Mouse (Mus musculus): ENCODE measurements at regions not wholly inside any gene's neighbourhood (a gene's known extent, or its start where the extent isn't known, plus 50 kb on each side); places are given as distances from the start of the nearest gene placed in this dataset.
"Not testable (repeated sequence)": the region's sequence is repeated elsewhere in the genome, so short reads cannot be mapped to it uniquely, and the experiment has no call there.

- TF ChIP-seq MAX (IDR thresholded peaks at IDR 0.05; ENCODE audit: low read depth); POLR2A (IDR thresholded peaks at IDR 0.05; ENCODE audit: insufficient read length, low read depth); MYOD1 (IDR thresholded peaks at IDR 0.05; ENCODE audit: control insufficient read depth in 1 of 3, insufficient read length in 2 of 3, low read depth in 2 of 3); E2F4 (IDR thresholded peaks at IDR 0.05; ENCODE audit: insufficient read depth): not testable (repeated sequence)
Observed at GRCm38 (mm10) chr12:29087245-29087644, 335.6 kb downstream of the Eipr1 start.
